Mouse (Mus musculus) right cerebral cortex, postnatal 10 days (tissue): ENCODE measurements around the gene Ccdc169.

Experiments used
- DNase-seq, 2 experiments: peaks; one replicate each; pipeline ENCODE4 v3.0.0; 2021; ENCODE audit warnings: low spot score in 2 of 2

Ccdc169 gene

GRCm38 (mm10) chr3:55122336-55122870 is 14.7 kb upstream of the Ccdc169 start:
- no peak for DNase-seq

- no peak for DNase-seq
Observed at GRCm38 (mm10) chr3:55123064-55123463, 14.1 kb upstream of the Ccdc169 start.

GRCm38 (mm10) chr3:55129181-55129692 is 7.9 kb upstream of the Ccdc169 start:
- DNase-seq = no peak

- no peak for DNase-seq
Observed at GRCm38 (mm10) chr3:55131576-55132233, 5.4 kb upstream of the Ccdc169 start.

- DNase-seq = no peak
Observed at GRCm38 (mm10) chr3:55139837-55140236, 2.7 kb downstream of the Ccdc169 start.

- no peak for DNase-seq
Observed at GRCm38 (mm10) chr3:55141401-55141800, 4.3 kb downstream of the Ccdc169 start.

- no peak for DNase-seq
Observed at GRCm38 (mm10) chr3:55144916-55145315, 7.8 kb downstream of the Ccdc169 start.

GRCm38 (mm10) chr3:55146441-55146840 is 9.3 kb downstream of the Ccdc169 start:
- DNase-seq = no peak

- DNase-seq = no peak
Observed at GRCm38 (mm10) chr3:55147156-55147555, 10.0 kb downstream of the Ccdc169 start.

- DNase-seq = no peak
Observed at GRCm38 (mm10) chr3:55148091-55148490, 11.0 kb downstream of the Ccdc169 start.

- peak; percentile 63 to 83 for DNase-seq
Observed at GRCm38 (mm10) chr3:55151656-55152433, 14.7 kb downstream of the Ccdc169 start.

- DNase-seq = no peak
Observed at GRCm38 (mm10) chr3:55152673-55153334, 15.7 kb downstream of the Ccdc169 start.

- DNase-seq = peak; percentile 32 to 43
Observed at GRCm38 (mm10) chr3:55154163-55154562, 17.0 kb downstream of the Ccdc169 start.

GRCm38 (mm10) chr3:55157413-55157812 is 20.3 kb downstream of the Ccdc169 start:
- DNase-seq = peak in 1 of 2 experiments; percentile 49

- no peak for DNase-seq
Observed at GRCm38 (mm10) chr3:55161144-55161543, 24.0 kb downstream of the Ccdc169 start.

GRCm38 (mm10) chr3:55163510-55163909 is 26.4 kb downstream of the Ccdc169 start:
- no peak for DNase-seq

- DNase-seq = no peak
Observed at GRCm38 (mm10) chr3:55172478-55172877, 35.3 kb downstream of the Ccdc169 start.

- DNase-seq = no peak
Observed at GRCm38 (mm10) chr3:55177271-55177670, 40.1 kb downstream of the Ccdc169 start.

GRCm38 (mm10) chr3:55181766-55182165 is 44.6 kb downstream of the Ccdc169 start, which contains the start of gene Sohlh2:
TSS of gene Sohlh2 (plus strand) at chr3:55182028.
- no peak for DNase-seq

GRCm38 (mm10) chr3:55191668-55192067 is 54.5 kb downstream of the Ccdc169 start:
- DNase-seq = no peak

GRCm38 (mm10) chr3:55193351-55193750 is 56.2 kb downstream of the Ccdc169 start:
- DNase-seq = no peak

GRCm38 (mm10) chr3:55194792-55195191 is 57.7 kb downstream of the Ccdc169 start:
- DNase-seq = no peak
